Mouse (Mus musculus): ENCODE measurements around the gene Patz1.

Gene Patz1

GRCm38 (mm10) chr11:3288521-3289301 lies at the start of gene Patz1:
Gene Patz1 (plus strand): TSS chr11:3288874.
- no peak for DNase-seq

- no peak for DNase-seq
Measured at GRCm38 (mm10) chr11:3242395-3242794, 46.3 kb upstream of the Patz1 start.

GRCm38 (mm10) chr11:3243771-3244170 lies 44.9 kb upstream of the Patz1 start:
- DNase-seq, result no peak

- DNase-seq, result no peak
Measured at GRCm38 (mm10) chr11:3247387-3247786, 41.3 kb upstream of the Patz1 start.

GRCm38 (mm10) chr11:3259537-3259936 lies 29.1 kb upstream of the Patz1 start:
- no peak for DNase-seq

- no peak for DNase-seq
Measured at GRCm38 (mm10) chr11:3265291-3266078, 23.2 kb upstream of the Patz1 start.

- DNase-seq, result peak; percentile 93
Measured at GRCm38 (mm10) chr11:3266079-3266685, 22.5 kb upstream of the Patz1 start, which contains the start of gene Drg1. Gene Drg1 (minus strand): TSS chr11:3266415.

GRCm38 (mm10) chr11:3267133-3267532 lies 21.5 kb upstream of the Patz1 start:
- DNase-seq, result no peak

GRCm38 (mm10) chr11:3269241-3269640 lies 19.4 kb upstream of the Patz1 start:
- DNase-seq, result no peak

GRCm38 (mm10) chr11:3278351-3278750 lies 10.3 kb upstream of the Patz1 start:
- no peak for DNase-seq

GRCm38 (mm10) chr11:3279729-3280128 lies 8.9 kb upstream of the Patz1 start:
- DNase-seq, result no peak

- no peak for DNase-seq
Measured at GRCm38 (mm10) chr11:3282887-3283286, 5.8 kb upstream of the Patz1 start.

GRCm38 (mm10) chr11:3283645-3284044 lies 5.0 kb upstream of the Patz1 start:
- no peak for DNase-seq

GRCm38 (mm10) chr11:3285940-3286339 lies 2.7 kb upstream of the Patz1 start:
- DNase-seq, result no peak

- no peak for DNase-seq
Measured at GRCm38 (mm10) chr11:3287131-3287530, 1.5 kb upstream of the Patz1 start.

- DNase-seq, result no peak
Measured at GRCm38 (mm10) chr11:3287921-3288320, 753 bp upstream of the Patz1 start.

- peak; percentile 85 for DNase-seq
Measured at GRCm38 (mm10) chr11:3289302-3289802, 678 bp downstream of the Patz1 start.

- peak; percentile 91 for DNase-seq
Measured at GRCm38 (mm10) chr11:3289803-3290639, 1.3 kb downstream of the Patz1 start.

- peak; percentile 74 for DNase-seq
Measured at GRCm38 (mm10) chr11:3290640-3291310, 2.1 kb downstream of the Patz1 start.

GRCm38 (mm10) chr11:3291311-3292061 lies 2.8 kb downstream of the Patz1 start:
- peak; percentile 62 for DNase-seq

GRCm38 (mm10) chr11:3292062-3292421 lies 3.4 kb downstream of the Patz1 start:
- DNase-seq, result peak; percentile 83

All from thymus, postnatal 25 days (tissue).